Mouse (Mus musculus): ENCODE data around the gene Mettl1. TPM values are rescaled to one million over a fixed set of nuclear protein-coding genes. Genes with fewer than 3 reads are reported as not detected.
A peak's percentile ranks its signal among the peaks of the same experiment; 100 is the strongest.

The Mettl1 gene
- polyA plus RNA-seq (2012; rRNA removed) (10.6 and 12.5 TPM in 2 replicates), polyA plus RNA-seq (2014; fragmentation: Nextera tagmentation; extraction: Ambion mirVana) (18.1 and 19.3 TPM in 2 replicates)

GRCm38 (mm10) chr10:127041274-127041766 is at the start of gene Mettl1, which contains the start of gene Eef1akmt3:
TSS of gene Mettl1 (plus strand) at chr10:127041414.
TSS of gene Eef1akmt3 (minus strand) at chr10:127041513.
- TF ChIP-seq CTCF (IDR thresholded peaks at IDR 0.05; ENCODE audit: low read depth), result no peak
- no peak for TF ChIP-seq EP300 (IDR thresholded peaks at IDR 0.05; ENCODE audit: low read depth)
- H3K9ac ChIP-seq (replicated peaks), result peak within 1 kb of the TSS; percentile 50
- no peaks in the 10 kb centered on the region for H3K9me3 ChIP-seq (ENCODE audit: control insufficient read depth, low read length)
- ATAC-seq (ENCODE audit: insufficient read depth) (peak; percentile 25), DNase-seq (ENCODE audit: low read depth in 3 of 3, low spot score in 3 of 3) (no peak)
- H3K36me3 ChIP-seq (replicated peaks; ENCODE audit: control insufficient read depth, insufficient read depth, low read depth), result no peaks in the 10 kb centered on the region; the same call in 1 of the 2 replicates
- 0% methylated on average over 28 of the region's 28 CpGs for WGBS (ENCODE audit: insufficient replicate concordance)
- H3K4me1 ChIP-seq (replicated peaks; ENCODE audit: control insufficient read depth in 2 of 2, insufficient read depth in 2 of 2, low read length in 1 of 2), result peaks cover 0 to 7% of the 10 kb centered on the region in 2 experiments; a peak in 3 of 4 replicates
- H3K27me3 ChIP-seq (ENCODE audit: control insufficient read depth, insufficient read depth, low read length), result peaks cover 20% of the 10 kb centered on the region
- peak within 1 kb of the TSS; percentile 89 for H3K4me2 ChIP-seq (ENCODE audit: low read depth)
- no peak within 1 kb of the TSS for H3K27ac ChIP-seq
- H3K4me3 ChIP-seq (ENCODE audit: insufficient read depth in 1 of 2, low read depth in 2 of 2, low read length in 2 of 2), result peak within 1 kb of the TSS; percentile 60 to 66

- Histone ChIP-seq H3K9me3 (ENCODE audit: control insufficient read depth, low read length) (no peaks in the 10 kb centered on the region), H3K4me2 (ENCODE audit: low read depth) (no peak overlapping the region), H3K4me3 (ENCODE audit: insufficient read depth in 1 of 2, low read depth in 2 of 2, low read length in 2 of 2) (no peak overlapping the region), H3K27ac (no peak overlapping the region), H3K36me3 (replicated peaks; ENCODE audit: control insufficient read depth, insufficient read depth, low read depth) (peaks cover 26% of the 10 kb centered on the region), H3K27me3 (ENCODE audit: control insufficient read depth, insufficient read depth, low read length) (no peaks in the 10 kb centered on the region), H3K9ac (replicated peaks) (no peak overlapping the region), H3K4me1 (replicated peaks; ENCODE audit: control insufficient read depth in 2 of 2, insufficient read depth in 2 of 2, low read length in 1 of 2) (peaks cover 0 to 6% of the 10 kb centered on the region in 2 experiments; a peak in 3 of 4 replicates)
- DNase-seq (ENCODE audit: low read depth in 3 of 3, low spot score in 3 of 3) (no peak), ATAC-seq (ENCODE audit: insufficient read depth) (no peak)
- TF ChIP-seq CTCF (IDR thresholded peaks at IDR 0.05; ENCODE audit: low read depth), result no peak
- no peak for TF ChIP-seq EP300 (IDR thresholded peaks at IDR 0.05; ENCODE audit: low read depth)
- WGBS (ENCODE audit: insufficient replicate concordance), result 55% methylated on average over 3 of the region's 3 CpGs
Measured at GRCm38 (mm10) chr10:126991676-126992075, 49.5 kb upstream of the Mettl1 start.

GRCm38 (mm10) chr10:126993621-126994020 is 47.6 kb upstream of the Mettl1 start:
- Histone ChIP-seq H3K4me1 (replicated peaks; ENCODE audit: control insufficient read depth in 2 of 2, insufficient read depth in 2 of 2, low read length in 1 of 2) (no peaks in the 10 kb centered on the region), H3K9ac (replicated peaks) (no peak overlapping the region), H3K27ac (no peak overlapping the region), H3K27me3 (ENCODE audit: control insufficient read depth, insufficient read depth, low read length) (no peaks in the 10 kb centered on the region), H3K4me3 (ENCODE audit: insufficient read depth in 1 of 2, low read depth in 2 of 2, low read length in 2 of 2) (no peak overlapping the region), H3K4me2 (ENCODE audit: low read depth) (no peak overlapping the region), H3K36me3 (replicated peaks; ENCODE audit: control insufficient read depth, insufficient read depth, low read depth) (peaks cover 26% of the 10 kb centered on the region), H3K9me3 (ENCODE audit: control insufficient read depth, low read length) (no peaks in the 10 kb centered on the region)
- no peak for DNase-seq (ENCODE audit: low read depth in 3 of 3, low spot score in 3 of 3)
- no peak for ATAC-seq (ENCODE audit: insufficient read depth)
- 71% methylated on average over 3 of the region's 3 CpGs for WGBS (ENCODE audit: insufficient replicate concordance)
- TF ChIP-seq CTCF (IDR thresholded peaks at IDR 0.05; ENCODE audit: low read depth) (no peak), EP300 (IDR thresholded peaks at IDR 0.05; ENCODE audit: low read depth) (no peak)

- Histone ChIP-seq H3K4me3 (ENCODE audit: insufficient read depth in 1 of 2, low read depth in 2 of 2, low read length in 2 of 2) (no peak overlapping the region), H3K27me3 (ENCODE audit: control insufficient read depth, insufficient read depth, low read length) (no peaks in the 10 kb centered on the region), H3K9ac (replicated peaks) (no peak overlapping the region), H3K9me3 (ENCODE audit: control insufficient read depth, low read length) (no peaks in the 10 kb centered on the region), H3K36me3 (replicated peaks; ENCODE audit: control insufficient read depth, insufficient read depth, low read depth) (peaks cover 23% of the 10 kb centered on the region), H3K27ac (no peak overlapping the region), H3K4me2 (ENCODE audit: low read depth) (no peak overlapping the region), H3K4me1 (replicated peaks; ENCODE audit: control insufficient read depth in 2 of 2, insufficient read depth in 2 of 2, low read length in 1 of 2) (no peaks in the 10 kb centered on the region)
- 61% methylated on average over 13 of the region's 13 CpGs for WGBS (ENCODE audit: insufficient replicate concordance)
- no peak for ATAC-seq (ENCODE audit: insufficient read depth)
- TF ChIP-seq EP300 (IDR thresholded peaks at IDR 0.05; ENCODE audit: low read depth) (no peak), CTCF (IDR thresholded peaks at IDR 0.05; ENCODE audit: low read depth) (no peak)
- no peak for DNase-seq (ENCODE audit: low read depth in 3 of 3, low spot score in 3 of 3)
Measured at GRCm38 (mm10) chr10:126997340-126998113, 43.7 kb upstream of the Mettl1 start.

- TF ChIP-seq EP300 (IDR thresholded peaks at IDR 0.05; ENCODE audit: low read depth) (no peak), CTCF (IDR thresholded peaks at IDR 0.05; ENCODE audit: low read depth) (no peak)
Measured at GRCm38 (mm10) chr10:127000529-127000928, 40.7 kb upstream of the Mettl1 start, which contains the start of gene Avil. TSS of gene Avil (plus strand) at chr10:127000709.

More at GRCm38 (mm10) chr10:127000529-127000928, 40.7 kb upstream of the Mettl1 start, which contains the start of gene Avil:
- WGBS (ENCODE audit: insufficient replicate concordance), result 77% methylated on average over 5 of the region's 5 CpGs
- Histone ChIP-seq H3K27me3 (ENCODE audit: control insufficient read depth, insufficient read depth, low read length) (no peaks in the 10 kb centered on the region), H3K9ac (replicated peaks) (no peak within 1 kb of the TSS), H3K4me3 (ENCODE audit: insufficient read depth in 1 of 2, low read depth in 2 of 2, low read length in 2 of 2) (no peak within 1 kb of the TSS), H3K27ac (no peak within 1 kb of the TSS), H3K9me3 (ENCODE audit: control insufficient read depth, low read length) (no peaks in the 10 kb centered on the region), H3K4me1 (replicated peaks; ENCODE audit: control insufficient read depth in 2 of 2, insufficient read depth in 2 of 2, low read length in 1 of 2) (no peaks in the 10 kb centered on the region), H3K36me3 (replicated peaks; ENCODE audit: control insufficient read depth, insufficient read depth, low read depth) (no peaks in the 10 kb centered on the region; the same call in none of the 2 replicates), H3K4me2 (ENCODE audit: low read depth) (no peak within 1 kb of the TSS)
- ATAC-seq (ENCODE audit: insufficient read depth) (no peak), DNase-seq (ENCODE audit: low read depth in 3 of 3, low spot score in 3 of 3) (no peak)
